Mouse (Mus musculus) ES-Bruce4 (cell line): Measurements from ENCODE around the gene Cbl.

ENCODE experiments used
- CTCF ChIP-seq: IDR thresholded peaks from one replicate; pipeline ENCODE4 v1.8.1; 2011; ENCODE audit warnings: low read depth, low read length
- EP300 ChIP-seq: IDR thresholded peaks from 2 replicates; pipeline ENCODE4 v1.6.1; 2011; ENCODE audit warnings: low read depth, low read length; ENCODE audit not compliant: insufficient read depth
- POLR2A ChIP-seq: IDR thresholded peaks from one replicate; pipeline ENCODE4 v1.8.1; 2011; ENCODE audit warnings: low read length; ENCODE audit not compliant: insufficient read depth

GRCm38 (mm10) chr9:44134851-44135730 is 98.8 kb downstream of the Cbl start:
- TF ChIP-seq POLR2A (no peak), CTCF (no peak), EP300 (0 out of 2 replicates have a peak, but pooled peaks have one; percentile 21)
